Mouse (Mus musculus): ENCODE data around the gene Alyref2. TPM values are rescaled to one million over a fixed set of nuclear protein-coding genes. Genes with fewer than 3 reads are reported as not detected.

Gene Alyref2
- polyA plus RNA-seq, 1 experiment: 7.3 TPM

Other genes starting within 250 kb of the Alyref2 start
- gene B4galt3, start 233.2 kb upstream of the Alyref2 start, polyA plus RNA-seq (2012; rRNA removed): 65.2 and 73.7 TPM in 2 replicates
- gene Ppox, start 222.3 kb upstream of the Alyref2 start, polyA plus RNA-seq (2012; rRNA removed): 69.4 and 83.5 TPM in 2 replicates
- 73.0 and 83.2 TPM in 2 replicates for gene Usp21, start 215.5 kb upstream of the Alyref2 start, polyA plus RNA-seq (2012; rRNA removed)
- gene Ufc1, start 208.5 kb upstream of the Alyref2 start, polyA plus RNA-seq (2012; rRNA removed): 90.5 and 94.3 TPM in 2 replicates
- 54.6 and 58.1 TPM in 2 replicates for gene Dedd, start 174.3 kb upstream of the Alyref2 start, polyA plus RNA-seq (2012; rRNA removed)
- gene Nit1, start 157.8 kb upstream of the Alyref2 start, polyA plus RNA-seq (2012; rRNA removed): 68.2 and 71.3 TPM in 2 replicates
- gene Pfdn2, start 157.8 kb upstream of the Alyref2 start, polyA plus RNA-seq (2012; rRNA removed): 137 and 151 TPM in 2 replicates
- gene Klhdc9, start 142.7 kb upstream of the Alyref2 start, polyA plus RNA-seq (2012; rRNA removed): 7.9 and 9.0 TPM in 2 replicates
- gene Nectin4, start 133.4 kb upstream of the Alyref2 start, polyA plus RNA-seq (2012; rRNA removed): 2.6 and 3.1 TPM in 2 replicates
- gene Arhgap30, start 114.5 kb upstream of the Alyref2 start, polyA plus RNA-seq (2012; rRNA removed): 1.4 and 1.8 TPM in 2 replicates
- 105 and 119 TPM in 2 replicates for gene Usf1, start 92.2 kb upstream of the Alyref2 start, polyA plus RNA-seq (2012; rRNA removed)
- gene Tstd1, start 84.6 kb upstream of the Alyref2 start, polyA plus RNA-seq (2012; rRNA removed): 4.1 and 5.0 TPM in 2 replicates
- gene F11r, start 65.9 kb upstream of the Alyref2 start, polyA plus RNA-seq (2012; rRNA removed): 8.6 and 9.5 TPM in 2 replicates
- not detected in 2 replicates for gene Itln1, start 31.8 kb downstream of the Alyref2 start, polyA plus RNA-seq (2012; rRNA removed)
- gene Cd244a, start 55.7 kb downstream of the Alyref2 start, polyA plus RNA-seq (2012; rRNA removed): 0.04 TPM in 1 of 2 replicates, not detected in the other
- 0.19 and 0.32 TPM in 2 replicates for gene Ly9, start 103.9 kb downstream of the Alyref2 start, polyA plus RNA-seq (2012; rRNA removed)
- 0.06 and 0.17 TPM in 2 replicates for gene Slamf7, start 149.6 kb downstream of the Alyref2 start, polyA plus RNA-seq (2012; rRNA removed)
- gene Cd48, start 178.5 kb downstream of the Alyref2 start, polyA plus RNA-seq (2012; rRNA removed): 1.6 and 1.9 TPM in 2 replicates